Mouse (Mus musculus) embryo, embryonic 10.5 days (tissue): ENCODE measurements around the gene Ak7.

Experiments used
- DNase-seq: peaks from one replicate; pipeline ENCODE4 v3.0.0-alpha.2; 2015; ENCODE audit warnings: low spot score

Ak7 gene

DNA sequence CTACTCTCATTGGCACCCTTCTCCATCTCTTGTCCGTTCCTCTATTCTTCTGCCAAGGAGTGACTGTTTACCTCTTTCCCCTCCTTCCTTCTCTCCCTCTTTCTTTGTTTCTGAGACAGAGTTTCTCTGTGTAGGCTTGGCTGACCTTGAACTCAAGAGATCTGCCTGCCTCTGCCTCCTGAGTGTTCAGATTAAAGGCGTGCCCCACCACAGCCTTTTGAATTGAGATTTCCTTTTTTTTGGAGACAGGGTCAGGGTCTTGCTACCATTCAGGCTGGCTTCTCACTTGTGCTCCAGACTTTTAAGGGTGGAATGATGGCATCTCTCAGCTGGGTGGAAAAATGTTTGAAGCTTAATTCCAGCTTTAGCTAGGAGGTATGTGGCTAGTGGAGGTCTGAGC lies 81.8 kb downstream of the Ak7 start:
- no peak for DNase-seq

DNA sequence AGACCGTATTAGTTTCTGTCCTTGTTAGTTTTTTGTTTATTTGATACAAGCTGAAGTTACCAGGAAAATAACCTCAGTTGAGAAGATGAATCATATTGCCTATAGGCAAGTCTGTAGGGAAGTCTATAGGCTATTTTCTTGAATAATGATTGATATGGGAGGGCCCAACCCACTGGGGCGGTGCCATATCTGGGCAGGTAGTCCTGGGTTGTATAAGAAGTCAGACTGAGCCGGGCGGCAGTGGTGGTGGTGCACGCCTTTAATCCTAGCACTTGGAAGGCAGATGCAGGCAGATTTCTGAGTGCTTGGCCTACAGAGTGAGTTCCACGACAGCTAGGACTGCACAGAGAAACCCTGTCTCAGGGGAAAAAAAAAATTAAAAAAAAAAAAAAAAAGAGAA lies 84.1 kb downstream of the Ak7 start:
- DNase-seq: no peak

DNA sequence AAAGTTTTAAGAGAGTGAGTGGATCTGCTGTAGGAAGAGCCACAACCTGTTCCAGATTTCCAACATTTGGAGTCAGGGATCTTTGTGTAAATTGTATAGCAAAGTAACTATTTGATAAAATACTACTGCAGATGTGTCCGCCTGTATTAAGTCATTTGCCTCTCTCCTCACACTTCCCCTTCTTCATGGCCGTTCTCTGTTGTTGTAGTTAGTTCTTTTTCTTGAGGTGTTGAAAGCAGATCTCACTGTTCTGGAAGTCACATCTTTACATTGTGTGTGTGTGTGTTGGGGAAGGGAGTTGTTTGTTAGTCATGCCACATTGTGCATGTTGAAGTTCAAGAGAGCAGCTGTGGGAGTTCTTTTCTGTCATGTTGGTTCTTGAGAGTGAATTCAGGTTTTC lies 89.1 kb downstream of the Ak7 start:
- DNase-seq: no peak

DNA sequence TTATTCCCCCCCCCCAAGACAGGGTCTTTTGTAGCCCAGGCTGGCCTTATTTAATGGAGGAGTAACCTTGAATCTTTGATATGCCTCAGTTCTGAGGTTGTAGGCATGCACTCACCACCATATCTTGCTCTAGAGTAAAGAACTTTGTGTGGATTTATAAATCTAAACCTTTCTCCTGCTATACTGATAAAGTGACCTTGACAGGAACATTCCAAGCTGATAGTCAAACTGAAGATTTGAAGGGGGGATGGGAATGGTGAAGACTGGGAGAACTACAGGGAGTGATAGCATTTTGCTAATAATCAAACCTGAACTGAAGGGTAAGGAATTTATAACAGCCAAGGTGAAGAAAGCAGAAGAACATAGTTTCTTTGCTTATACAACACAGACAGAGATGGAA lies 92.2 kb downstream of the Ak7 start:
- DNase-seq: no peak

GRCm38 (mm10) chr12:105805790-105806189 lies 100.0 kb downstream of the Ak7 start:
- DNase-seq: no peak

DNA sequence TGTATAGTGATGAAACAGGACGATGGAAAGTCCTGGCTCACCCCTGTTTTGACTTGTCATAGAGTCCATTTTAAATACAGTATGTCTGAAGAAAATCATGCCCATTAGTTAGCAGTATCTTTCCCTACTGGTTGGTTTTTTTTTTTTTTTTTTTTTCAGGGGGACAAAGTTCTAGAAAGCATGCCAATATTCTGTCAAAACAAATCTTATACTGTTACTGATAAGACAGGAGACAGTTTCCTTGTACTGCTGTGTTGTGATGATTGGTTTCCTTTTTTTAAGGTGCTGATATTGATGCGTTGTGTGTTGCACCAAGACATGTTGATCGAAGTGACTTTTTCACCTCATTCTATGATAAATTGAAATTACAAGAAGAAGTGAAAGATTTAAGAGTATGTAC lies 100.4 kb downstream of the Ak7 start:
- no peak for DNase-seq

DNA sequence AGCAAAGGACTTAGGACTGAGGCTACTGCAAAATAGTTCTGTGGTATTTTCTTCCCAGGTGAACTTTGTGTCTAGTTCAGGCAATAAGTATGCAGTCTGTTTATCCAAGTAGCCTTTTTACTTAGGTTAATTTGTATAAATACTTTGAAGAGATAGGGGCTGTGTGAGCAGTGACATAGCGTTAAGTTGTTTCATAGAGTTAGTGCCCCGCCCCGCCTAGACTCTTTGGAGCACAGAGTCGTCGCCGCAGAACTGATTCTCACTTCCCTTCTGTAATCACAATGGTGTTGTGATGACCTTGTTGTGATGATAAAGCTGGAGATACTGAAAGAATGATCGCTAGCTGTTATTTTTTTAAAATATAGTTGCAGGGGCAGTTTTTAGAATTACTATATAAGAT lies 101.6 kb downstream of the Ak7 start:
- no peak for DNase-seq

GRCm38 (mm10) chr12:105808945-105809344 lies 103.2 kb downstream of the Ak7 start:
- DNase-seq: no peak

DNA sequence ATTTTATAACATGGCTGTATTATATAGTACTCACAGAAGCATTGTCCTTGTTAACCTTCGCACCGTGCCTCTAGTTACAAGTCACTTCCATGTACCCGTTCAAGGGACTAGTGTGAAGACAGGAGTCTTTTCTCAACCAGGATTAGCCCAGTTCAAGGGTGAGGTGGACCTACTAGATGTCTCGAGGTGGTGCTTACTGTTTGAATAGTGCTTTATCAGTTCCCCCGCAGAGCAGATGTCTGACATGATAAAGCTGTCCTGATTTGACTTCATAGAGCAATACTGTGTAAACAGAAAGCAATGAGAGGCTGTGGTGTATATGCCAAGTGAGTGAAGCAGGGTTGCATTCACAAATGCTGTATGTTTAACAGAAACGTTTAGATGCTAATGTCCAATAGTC lies 104.8 kb downstream of the Ak7 start:
- no peak for DNase-seq

- no peak for DNase-seq
Observed at GRCm38 (mm10) chr12:105813957-105814356, 108.2 kb downstream of the Ak7 start.

- no peak for DNase-seq
Observed at GRCm38 (mm10) chr12:105823472-105823871, 117.7 kb downstream of the Ak7 start.

DNA sequence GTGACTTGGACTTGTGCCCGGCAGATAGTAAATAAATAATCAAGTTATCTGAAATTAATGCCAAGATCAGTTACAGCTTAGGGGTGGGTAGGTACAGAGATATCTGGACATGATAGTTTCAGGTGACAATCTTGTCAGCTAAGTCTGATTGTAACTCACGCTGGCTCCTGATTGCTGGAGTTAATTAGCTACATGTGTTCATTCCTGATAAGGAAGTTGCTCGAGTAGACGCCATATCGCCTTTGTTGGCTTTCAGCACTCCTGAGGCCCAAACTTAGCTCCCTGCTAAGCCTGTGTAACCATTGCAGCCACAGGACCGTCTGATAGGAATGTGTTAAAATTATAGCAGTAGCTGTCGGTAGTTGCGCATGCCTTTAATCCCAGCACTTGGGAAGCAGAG lies 119.0 kb downstream of the Ak7 start:
- no peak for DNase-seq

DNA sequence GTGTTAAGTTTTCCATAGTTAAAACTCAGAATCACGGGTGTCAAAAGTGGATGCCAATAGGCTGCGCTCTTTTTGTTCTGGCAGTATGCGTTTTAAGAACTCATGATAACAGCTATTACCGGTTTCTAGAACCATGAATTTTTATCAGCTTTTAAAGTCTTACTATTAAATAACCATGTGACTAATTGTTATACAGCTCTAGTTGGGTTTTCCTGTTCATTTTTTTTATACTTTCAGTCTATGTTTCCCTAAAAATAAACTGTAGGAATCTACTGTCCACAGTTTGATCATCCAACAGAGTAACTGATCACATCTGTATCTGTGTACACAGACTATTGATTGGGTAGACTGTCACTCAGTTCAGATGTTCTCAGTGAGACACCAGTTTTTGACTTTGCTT lies 119.5 kb downstream of the Ak7 start:
- DNase-seq: no peak
